Mouse (Mus musculus) gastrocnemius, postnatal 10 days (tissue): ENCODE data around the gene Il31. TPM values are rescaled to one million over a fixed set of nuclear protein-coding genes. Genes with fewer than 3 reads are reported as not detected.
A peak's percentile ranks its signal among the peaks of the same experiment; 100 is the strongest.

ENCODE experiments used
- DNase-seq: peaks from one replicate; pipeline ENCODE4 v3.0.0; 2021; ENCODE audit warnings: mixed read lengths
- microRNA-seq, 2 experiments: library from miRNA; unstranded; fragments of <30 nt; microRNA quantifications; one replicate each; pipeline ENCODE4 v1.2.0; 2021
- total RNA-seq, 2 experiments: library from RNA; stranded (reverse); gene quantifications; 2 replicates each; pipeline ENCODE4 v1.2.3; 2021

Gene Il31
- total RNA-seq, 2 experiments from 2014 or later: not detected

- no peak for DNase-seq
Observed at GRCm38 (mm10) chr5:123470784-123471400, 18.4 kb downstream of the Il31 start.

GRCm38 (mm10) chr5:123464638-123465037 is 24.7 kb downstream of the Il31 start:
- no peak for DNase-seq

GRCm38 (mm10) chr5:123461420-123461819 is 27.9 kb downstream of the Il31 start:
- DNase-seq: no peak

GRCm38 (mm10) chr5:123451886-123452285 is 37.4 kb downstream of the Il31 start:
- no peak for DNase-seq

GRCm38 (mm10) chr5:123444849-123445334 is 44.4 kb downstream of the Il31 start:
- no peak for DNase-seq

GRCm38 (mm10) chr5:123444069-123444468 is 45.2 kb downstream of the Il31 start:
- peak; percentile 73 for DNase-seq

GRCm38 (mm10) chr5:123442283-123442682 is 47.0 kb downstream of the Il31 start:
- DNase-seq: no peak

GRCm38 (mm10) chr5:123440664-123441063 is 48.6 kb downstream of the Il31 start:
- DNase-seq: no peak

GRCm38 (mm10) chr5:123439941-123440340 is 49.3 kb downstream of the Il31 start:
- DNase-seq: peak; percentile 52

- peak; percentile 31 for DNase-seq
Observed at GRCm38 (mm10) chr5:123439312-123439711, 50.0 kb downstream of the Il31 start.

- no peak for DNase-seq
Observed at GRCm38 (mm10) chr5:123438381-123438780, 50.9 kb downstream of the Il31 start.

GRCm38 (mm10) chr5:123436780-123437175 is 52.5 kb downstream of the Il31 start:
- DNase-seq: no peak

GRCm38 (mm10) chr5:123436071-123436779 is 53.1 kb downstream of the Il31 start:
- no peak for DNase-seq

- no peak for DNase-seq
Observed at GRCm38 (mm10) chr5:123432305-123432874, 56.9 kb downstream of the Il31 start.

GRCm38 (mm10) chr5:123431524-123432304 is 57.6 kb downstream of the Il31 start:
- DNase-seq: peak; percentile 64

Small RNAs within 50 kb of the gene (microRNA-seq; reads per million reads assigned to microRNA genes)
- 0 to 0.25 reads per million in 2 experiments for gene Mir7647

Other genes starting within 250 kb of the Il31 start
- 1 to 10 TPM; 2.3 to 2.5 TPM for gene Wdr66, start 237.4 kb downstream of the Il31 start, total RNA-seq
- gene Bcl7a, start 145.7 kb downstream of the Il31 start, total RNA-seq: 10 to 100 TPM; 21.0 to 25.3 TPM
- gene Mlxip, start 94.7 kb downstream of the Il31 start, total RNA-seq: 10 to 100 TPM; 57.4 to 57.6 TPM
- gene Lrrc43, start 184 bp downstream of the Il31 start, total RNA-seq: not detected
- gene B3gnt4, start 21.0 kb upstream of the Il31 start, total RNA-seq: not detected
- gene Diablo, start 34.7 kb upstream of the Il31 start, total RNA-seq: 10 to 100 TPM; 36.9 to 38.8 TPM
- gene Gm49027, start 36.0 kb upstream of the Il31 start, total RNA-seq: 1 to 10 TPM in 1 of 2 experiments, not detected in 1; 1.1 TPM
- gene Vps33a, start 83.5 kb upstream of the Il31 start, total RNA-seq: 10 to 100 TPM; 23.3 to 26.6 TPM
- gene Clip1, start 195.1 kb upstream of the Il31 start, total RNA-seq: 100 to 1,000 TPM in 1 of 2 experiments, 10 to 100 TPM in 1; 91.2 to 111 TPM
- gene Zcchc8, start 231.6 kb upstream of the Il31 start, total RNA-seq: 10 to 100 TPM; 26.6 to 33.2 TPM